Mouse (Mus musculus) testis, postnatal 14 days (tissue): ENCODE data around the gene Mettl25.

Experiments
- DNase-seq: peaks from one replicate; pipeline ENCODE4 v3.0.0; 2021; ENCODE audit warnings: low spot score

Mettl25 gene

GRCm38 (mm10) chr10:105840928-105841888 lies at the start of gene Mettl25, which contains the start of gene Ccdc59:
TSS of gene Mettl25 (minus strand) at chr10:105841380.
TSS of gene Ccdc59 (plus strand) at chr10:105841067.
- DNase-seq = peak; percentile 97

GRCm38 (mm10) chr10:105867312-105867711 lies 26.1 kb upstream of the Mettl25 start:
- DNase-seq = no peak

- no peak for DNase-seq
These were observed 10.0 kb upstream of the Mettl25 start for GRCm38 (mm10) chr10:105851136-105851535.

GRCm38 (mm10) chr10:105850286-105850685 lies 9.1 kb upstream of the Mettl25 start:
- DNase-seq = no peak

- DNase-seq = no peak
These were observed 1.4 kb upstream of the Mettl25 start for GRCm38 (mm10) chr10:105842574-105842973.

- DNase-seq = no peak
These were observed 6.5 kb downstream of the Mettl25 start for GRCm38 (mm10) chr10:105834627-105835228.

GRCm38 (mm10) chr10:105806259-105807010 lies 34.7 kb downstream of the Mettl25 start:
- no peak for DNase-seq

- no peak for DNase-seq
These were observed 37.7 kb downstream of the Mettl25 start for GRCm38 (mm10) chr10:105803461-105803860.

- DNase-seq = no peak
These were observed 39.0 kb downstream of the Mettl25 start for GRCm38 (mm10) chr10:105802132-105802531.

- DNase-seq = no peak
These were observed 40.0 kb downstream of the Mettl25 start for GRCm38 (mm10) chr10:105801147-105801546.

GRCm38 (mm10) chr10:105797250-105797924 lies 43.8 kb downstream of the Mettl25 start:
- DNase-seq = no peak

- DNase-seq = no peak
These were observed 47.2 kb downstream of the Mettl25 start for GRCm38 (mm10) chr10:105793776-105794552.

- no peak for DNase-seq
These were observed 52.3 kb downstream of the Mettl25 start for GRCm38 (mm10) chr10:105788744-105789486.

GRCm38 (mm10) chr10:105783766-105784165 lies 57.4 kb downstream of the Mettl25 start:
- peak; percentile 12 for DNase-seq

GRCm38 (mm10) chr10:105774382-105774781 lies 66.8 kb downstream of the Mettl25 start:
- DNase-seq = peak; percentile 21

- no peak for DNase-seq
These were observed 68.3 kb downstream of the Mettl25 start for GRCm38 (mm10) chr10:105772821-105773302.

- no peak for DNase-seq
These were observed 77.2 kb downstream of the Mettl25 start for GRCm38 (mm10) chr10:105763959-105764358.

GRCm38 (mm10) chr10:105760460-105760859 lies 80.7 kb downstream of the Mettl25 start:
- DNase-seq = no peak

- no peak for DNase-seq
These were observed 81.1 kb downstream of the Mettl25 start for GRCm38 (mm10) chr10:105760046-105760445.
